Mouse (Mus musculus) lung, adult 2 months (tissue): ENCODE results near the gene Pcyt1a.

ENCODE experiments used
- CTCF ChIP-seq: fragments of 200-500 bp; IDR thresholded peaks from 2 replicates; pipeline ENCODE4 v1.5.1; 2011; ENCODE audit warnings: mild to moderate bottlenecking, low read length, control low read depth; ENCODE audit not compliant: insufficient read depth
- POLR2A ChIP-seq: fragments of 200-500 bp; IDR thresholded peaks from 2 replicates; pipeline ENCODE4 v1.6.1; 2011; ENCODE audit warnings: low read depth, mild to moderate bottlenecking, control low read depth, low read length, borderline replicate concordance; ENCODE audit errors: extremely low read depth

DNA sequence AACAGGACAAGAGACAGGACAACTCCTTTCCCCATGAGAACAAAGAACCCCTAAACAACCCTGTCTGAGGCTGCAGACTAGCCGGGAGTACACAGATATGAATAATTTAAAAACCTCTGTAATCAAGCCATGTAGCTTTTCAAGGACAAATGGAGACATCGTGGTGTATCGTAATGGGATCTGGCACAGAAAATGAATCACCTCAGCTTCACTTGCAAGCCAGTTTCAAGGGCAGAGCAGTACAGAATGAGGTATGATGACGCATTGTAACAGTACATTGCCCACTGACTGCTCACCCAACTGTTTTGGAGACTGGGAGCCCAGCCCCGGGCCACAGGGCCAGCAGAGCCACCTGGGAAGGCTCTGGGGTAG is 93.5 kb downstream of the Pcyt1a start:
- TF ChIP-seq POLR2A = no peak
- TF ChIP-seq CTCF = no peak
